ENCODE assay signal across 28 mouse cellular contexts in the genomic region with DNA sequence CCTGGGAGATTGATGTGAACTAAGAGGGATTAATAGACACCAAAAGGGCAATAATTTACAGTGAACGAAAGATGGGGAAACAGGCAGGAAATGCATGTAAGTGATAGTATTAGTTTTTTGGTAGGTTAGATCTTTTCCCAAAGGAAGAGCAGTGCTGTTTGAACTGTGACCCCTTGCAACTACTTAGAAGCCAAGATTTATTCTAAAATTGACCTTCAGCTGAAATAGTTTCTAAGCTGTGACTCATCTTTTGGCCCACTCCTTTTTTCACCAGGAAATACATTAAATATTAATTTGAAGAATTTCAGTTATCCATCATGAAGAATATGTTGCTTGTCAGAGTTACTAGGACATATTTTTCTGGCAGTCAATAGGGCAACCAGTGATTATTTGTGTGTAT. TPM values are rescaled to one million over a fixed set of nuclear protein-coding genes. Genes with fewer than 3 reads are reported as not detected.
DNase-seq lines count a peak whose midpoint lies in the region; ATAC-seq and TF ChIP-seq lines count a peak whose summit lies in the region.
"Had no signal": no experiment of that assay in that cellular context is flagged by ENCODE, and none has a peak within 500 bp of the region (broad histone marks: within the 10 kb centered on the region; RNA-seq: fewer than 3 reads in every experiment).

No protein-coding gene starts in this region.

- 60% methylated on average over 1 of the region's 1 CpGs for WGBS in kidney, postnatal 0 days
- WGBS in lung, postnatal 0 days: 75% methylated on average over 1 of the region's 1 CpGs

- H3K9ac ChIP-seq in kidney, postnatal 0 days (ENCODE audit: low read depth, low read length): no peak overlapping the region
- no peak overlapping the region for H3K9ac ChIP-seq in lung, postnatal 0 days (replicated peaks; ENCODE audit: low read depth)
- H3K9ac ChIP-seq: embryonic facial prominence, embryonic 13.5 days; forebrain, embryonic 13.5 days; hindbrain, embryonic 13.5 days had no signal

- H3K9me3 ChIP-seq in kidney, postnatal 0 days (replicated peaks; ENCODE audit: low read length): peaks cover 8% of the 10 kb centered on the region; the same call in 1 of the 2 replicates
- H3K9me3 ChIP-seq in lung, postnatal 0 days (ENCODE audit: low read length): 0 out of 2 replicates have a peak, but pooled peaks cover 3% of the 10 kb centered on the region
- H3K9me3 ChIP-seq: hindbrain, embryonic 13.5 days had no signal

- no peak for ATAC-seq in kidney, postnatal 0 days (replicated peaks; ENCODE audit: low FRiP score, low read depth)
- no peak for ATAC-seq in lung, postnatal 0 days
- ATAC-seq: activated CD4-positive, CD25-positive, alpha-beta regulatory T cell, adult 4 months; CD4-positive, CD25-positive, alpha-beta regulatory T cell, adult 4 months; forebrain, embryonic 13.5 days; forebrain, embryonic 16.5 days; hindbrain, embryonic 16.5 days had no signal

- TF ChIP-seq CTCF in kidney, postnatal 0 days (IDR thresholded peaks at IDR 0.05; ENCODE audit: low read depth): no peak
- no peak for TF ChIP-seq CTCF in lung, postnatal 0 days (IDR thresholded peaks at IDR 0.05)

- peak; percentile 21 for DNase-seq in heart, adult 8-10 months (ENCODE audit: low spot score)
- no peak for DNase-seq in heart, postnatal 14 days
- DNase-seq in kidney, postnatal 0 days (ENCODE audit: low spot score): peak; percentile 72
- DNase-seq in kidney, adult 8-10 months: no peak
- peak; percentile 41 for DNase-seq in lung, postnatal 0 days (ENCODE audit: low spot score)
- no peak for DNase-seq in lung, postnatal 36 days
- no peak for DNase-seq in thymus, postnatal 36 days
- DNase-seq: adrenal gland, adult 8-10 months; adrenal gland, postnatal 25 days; cerebellum, adult 11-12 months; cerebellum, adult 8-10 months; cerebellum, postnatal 10 days; cerebellum, postnatal 36 days; embryo, embryonic 11 days; gastrocnemius, postnatal 36 days; heart, adult 2 months; heart, postnatal 36 days had no signal

- no peak overlapping the region for H3K27ac ChIP-seq in kidney, postnatal 0 days
- H3K27ac ChIP-seq in lung, postnatal 0 days (ENCODE audit: low read length): no peak overlapping the region
- H3K27ac ChIP-seq: embryonic facial prominence, embryonic 10.5 days; embryonic facial prominence, embryonic 13.5 days; forebrain, embryonic 10.5 days; forebrain, embryonic 13.5 days; heart, adult 2 months; hindbrain, embryonic 10.5 days; hindbrain, embryonic 13.5 days had no signal

- H3K36me3 ChIP-seq in kidney, postnatal 0 days (ENCODE audit: insufficient read depth, low read length): peaks cover 6% of the 10 kb centered on the region; the same call in 1 of the 2 replicates
- H3K36me3 ChIP-seq in lung, postnatal 0 days (ENCODE audit: insufficient read depth, low read length): no peaks in the 10 kb centered on the region

- intact Hi-C loops in heart, postnatal 14 days (cut with DNase I): no loop called here

- TF ChIP-seq EP300 in lung, postnatal 0 days (IDR thresholded peaks at IDR 0.05): no peak

- H3K27me3 ChIP-seq in kidney, postnatal 0 days (ENCODE audit: insufficient read depth, low read length): no peaks in the 10 kb centered on the region
- no peaks in the 10 kb centered on the region for H3K27me3 ChIP-seq in lung, postnatal 0 days (replicated peaks; ENCODE audit: insufficient read depth, low read length)
- H3K27me3 ChIP-seq: embryonic facial prominence, embryonic 13.5 days; forebrain, embryonic 13.5 days; hindbrain, embryonic 13.5 days had no signal

- no peak overlapping the region for H3K4me3 ChIP-seq in kidney, postnatal 0 days (replicated peaks; ENCODE audit: low read depth, low read length)
- no peak overlapping the region for H3K4me3 ChIP-seq in lung, postnatal 0 days (ENCODE audit: low read depth, low read length)
- H3K4me3 ChIP-seq: embryonic facial prominence, embryonic 10.5 days; embryonic facial prominence, embryonic 13.5 days; forebrain, embryonic 10.5 days; forebrain, embryonic 13.5 days; heart, adult 2 months; hindbrain, embryonic 10.5 days; hindbrain, embryonic 13.5 days had no signal

- H3K4me2 ChIP-seq in kidney, postnatal 0 days (ENCODE audit: low read length): no peak overlapping the region
- H3K4me2 ChIP-seq in lung, postnatal 0 days (replicated peaks; ENCODE audit: low read depth, low read length): no peak overlapping the region
- H3K4me2 ChIP-seq: embryonic facial prominence, embryonic 13.5 days; forebrain, embryonic 13.5 days; heart, embryonic 11.5 days; hindbrain, embryonic 13.5 days had no signal

- H3K4me1 ChIP-seq in kidney, postnatal 0 days (replicated peaks; ENCODE audit: insufficient read depth, low read length): no peaks in the 10 kb centered on the region
- H3K4me1 ChIP-seq in lung, postnatal 0 days (ENCODE audit: insufficient read depth, low read depth, low read length): no peaks in the 10 kb centered on the region
- H3K4me1 ChIP-seq: embryonic facial prominence, embryonic 10.5 days; embryonic facial prominence, embryonic 13.5 days; forebrain, embryonic 13.5 days; hindbrain, embryonic 10.5 days; hindbrain, embryonic 13.5 days had no signal

RNA-seq across cellular contexts. Expression of a gene that starts 19.0 kb away (rescaled TPM):
- total RNA-seq in heart, adult 8-10 months (2022): 10 to 100 TPM in 1 of 4 experiments, 1 to 10 TPM in 3; 6.3 to 10.2 (median 8.9) TPM
- 10 to 100 TPM; 13.5 to 16.3 TPM for total RNA-seq in heart, postnatal 14 days (2021)
- 23.6 and 27.5 TPM in 2 replicates for polyA plus RNA-seq in kidney, postnatal 0 days (2015; fragmentation: Nextera tagmentation; extraction: Ambion mirVana)
- polyA plus RNA-seq in lung, postnatal 0 days (2015; fragmentation: Nextera tagmentation; extraction: Ambion mirVana): 20.1 and 22.8 TPM in 2 replicates

RNA-seq across cellular contexts. Expression of a gene that starts 58.1 kb away (rescaled TPM):
- total RNA-seq in heart, adult 8-10 months (2022): 10 to 100 TPM; 28.4 to 40.4 (median 30.9) TPM
- total RNA-seq in heart, postnatal 14 days (2021): 10 to 100 TPM; 37.7 to 40.7 TPM
- 18.3 and 21.3 TPM in 2 replicates for polyA plus RNA-seq in kidney, postnatal 0 days (2015; fragmentation: Nextera tagmentation; extraction: Ambion mirVana)
- polyA plus RNA-seq in lung, postnatal 0 days (2015; fragmentation: Nextera tagmentation; extraction: Ambion mirVana): 14.3 and 17.5 TPM in 2 replicates

Comparison
In these comparisons a context has a peak if more than half of its experiments do, and no peak if none do; other contexts are left out.
1. DNase-seq: peak in heart, adult 8-10 months (single experiment), kidney, postnatal 0 days (single experiment) and lung, postnatal 0 days (single experiment); none in heart, postnatal 14 days (0 of 2), kidney, adult 8-10 months (0 of 2), lung, postnatal 36 days (single experiment) and thymus, postnatal 36 days (0 of 2).